Mouse (Mus musculus): ENCODE measurements at regions not wholly inside any gene's neighbourhood (a gene's known extent, or its start where the extent isn't known, plus 50 kb on each side); places are given as distances from the start of the nearest gene placed in this dataset.
A peak's percentile ranks its signal among the peaks of the same experiment; 100 is the strongest.

DNA sequence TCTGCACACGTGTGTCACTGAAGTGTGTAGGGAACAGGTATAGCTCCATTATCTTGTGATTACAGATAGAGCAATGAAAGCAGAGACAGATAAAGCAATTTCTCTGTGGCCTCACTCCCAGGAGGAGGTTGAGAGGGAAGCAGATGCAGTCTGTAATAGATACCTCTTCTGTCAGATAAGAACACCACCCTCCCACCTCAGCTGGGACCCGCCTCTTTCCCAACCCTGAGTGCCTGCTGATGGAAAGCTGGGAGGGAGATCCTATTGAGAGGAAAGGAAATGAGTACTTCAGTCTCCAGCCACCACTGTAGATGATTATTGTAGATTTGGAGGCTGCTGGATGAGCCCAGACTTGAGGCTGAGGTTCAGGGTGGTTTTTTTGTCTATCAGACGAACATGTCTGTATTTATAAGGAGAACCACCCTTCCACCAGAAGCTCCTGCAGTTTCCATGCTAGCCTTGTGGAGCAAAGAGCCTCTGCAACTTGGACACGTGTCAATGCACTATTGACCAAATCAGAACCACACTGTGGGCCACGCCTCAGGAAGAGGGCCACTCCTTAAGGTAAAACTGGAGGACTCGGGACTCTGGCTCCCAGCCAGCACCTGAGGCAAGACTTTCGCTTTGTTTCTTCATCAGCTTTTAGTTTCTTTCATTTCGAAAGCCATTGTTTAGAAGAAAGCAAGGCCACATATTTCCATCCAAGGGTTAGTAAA is 55.3 kb upstream of the Plekha5 start:
- no peak for DNase-seq (ENCODE audit: low spot score)

DNA sequence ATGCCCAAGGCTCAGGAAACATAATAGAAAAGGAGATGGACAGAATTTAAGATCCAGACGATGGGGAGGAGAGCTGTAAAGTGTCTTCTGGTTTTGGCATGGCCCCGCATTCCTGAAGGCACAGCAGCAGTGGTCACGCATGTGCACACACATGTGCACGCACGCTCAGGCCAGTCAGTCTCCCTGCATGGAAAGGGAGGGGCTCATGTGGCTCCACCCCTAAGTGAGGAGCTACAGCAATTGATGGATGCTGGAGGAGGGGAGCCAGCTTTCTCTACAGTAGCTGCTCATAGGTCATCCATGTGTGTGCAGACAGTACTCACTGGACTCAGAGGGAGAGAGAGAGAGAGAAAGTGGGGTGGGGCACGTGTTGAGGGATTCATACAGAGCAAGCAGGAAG is 56.6 kb upstream of the Plekha5 start:
- DNase-seq (ENCODE audit: low spot score) = no peak

- DNase-seq (ENCODE audit: low spot score) = no peak
Observed at GRCm38 (mm10) chr6:140366791-140367190, 57.1 kb upstream of the Plekha5 start.

- peak; percentile 12 for DNase-seq (ENCODE audit: low spot score)
Observed at GRCm38 (mm10) chr6:140360996-140361395, 62.9 kb upstream of the Plekha5 start.

GRCm38 (mm10) chr6:140357901-140358300 is 66.0 kb upstream of the Plekha5 start:
- DNase-seq (ENCODE audit: low spot score) = no peak

DNA sequence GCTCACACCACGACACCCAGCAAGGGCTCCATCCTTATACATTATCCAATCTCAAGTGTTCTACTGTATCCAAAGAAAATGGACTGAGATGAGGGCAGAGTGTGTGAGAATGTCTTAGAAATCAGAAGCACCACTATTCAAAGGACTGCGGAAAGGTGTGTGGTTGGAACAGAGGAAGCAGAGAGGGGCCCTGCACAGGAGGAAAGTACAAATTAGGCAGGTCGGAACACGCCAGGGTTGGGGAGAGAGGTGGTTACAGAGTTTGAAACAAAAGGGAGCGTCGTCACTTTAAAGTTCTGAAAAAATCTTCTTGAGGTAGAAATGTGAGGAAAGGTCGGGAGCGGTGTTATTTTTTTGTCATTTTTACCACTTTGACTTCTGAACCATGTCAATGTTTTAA is 66.6 kb upstream of the Plekha5 start:
- no peak for DNase-seq (ENCODE audit: low spot score)

GRCm38 (mm10) chr6:140354082-140354481 is 69.8 kb upstream of the Plekha5 start:
- no peak for DNase-seq (ENCODE audit: low spot score)

- no peak for DNase-seq (ENCODE audit: low spot score)
Observed at GRCm38 (mm10) chr6:140353610-140354009, 70.2 kb upstream of the Plekha5 start.

DNA sequence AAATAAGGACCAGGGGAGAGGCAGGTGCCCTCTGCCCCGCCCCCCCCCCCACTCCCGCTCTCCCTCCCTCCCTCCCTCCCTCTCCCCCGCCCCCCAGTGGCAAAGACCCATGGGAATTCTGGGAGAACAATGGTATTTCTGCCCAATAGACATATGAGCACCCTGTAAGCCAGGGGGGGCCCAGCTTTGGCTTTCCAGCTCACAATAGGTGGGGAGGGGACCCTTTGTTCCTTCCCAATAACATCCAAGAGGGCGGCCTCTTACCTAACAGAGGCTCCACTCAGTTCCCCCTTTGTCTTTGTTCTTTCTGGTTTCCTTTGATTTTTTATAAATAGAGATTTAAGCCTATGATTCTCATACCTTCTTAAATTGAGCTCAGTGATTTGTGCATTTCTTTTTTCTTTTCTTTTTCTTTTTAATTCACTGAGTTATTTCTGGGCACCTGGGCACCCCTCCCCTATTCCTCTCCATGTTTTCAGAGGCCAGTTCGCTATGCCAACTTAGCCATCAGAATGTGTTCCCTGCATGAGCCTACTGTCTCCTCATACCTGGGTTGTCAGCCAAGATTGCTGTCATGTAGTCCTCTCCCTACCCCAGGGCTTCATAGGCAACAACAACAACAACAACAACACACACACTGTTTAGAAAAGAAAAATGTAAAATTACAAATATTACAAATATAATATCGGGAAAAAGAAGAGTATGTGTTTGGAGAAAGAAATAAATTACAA is 72.3 kb upstream of the Plekha5 start:
- DNase-seq (ENCODE audit: low spot score) = no peak

DNA sequence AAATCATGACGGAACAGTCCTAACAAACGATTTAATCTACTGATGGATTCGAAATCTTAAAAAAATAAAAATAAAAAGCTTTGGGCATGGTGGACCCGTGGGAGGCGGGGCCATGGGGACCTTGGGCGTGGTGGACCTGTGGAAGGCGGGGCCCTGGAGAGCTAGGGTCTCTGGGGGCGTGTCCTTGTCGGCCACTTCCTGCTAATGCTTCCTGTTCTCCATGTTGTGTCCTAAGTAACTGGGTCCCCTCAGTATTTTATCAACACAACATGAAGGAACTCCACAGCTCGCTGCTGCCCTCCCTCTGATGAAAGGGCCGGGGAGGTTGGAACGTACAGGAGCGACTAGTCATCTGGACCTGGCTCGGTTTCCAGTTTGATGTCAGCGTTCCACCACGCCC is 75.3 kb upstream of the Plekha5 start:
- DNase-seq (ENCODE audit: low spot score) = no peak

DNA sequence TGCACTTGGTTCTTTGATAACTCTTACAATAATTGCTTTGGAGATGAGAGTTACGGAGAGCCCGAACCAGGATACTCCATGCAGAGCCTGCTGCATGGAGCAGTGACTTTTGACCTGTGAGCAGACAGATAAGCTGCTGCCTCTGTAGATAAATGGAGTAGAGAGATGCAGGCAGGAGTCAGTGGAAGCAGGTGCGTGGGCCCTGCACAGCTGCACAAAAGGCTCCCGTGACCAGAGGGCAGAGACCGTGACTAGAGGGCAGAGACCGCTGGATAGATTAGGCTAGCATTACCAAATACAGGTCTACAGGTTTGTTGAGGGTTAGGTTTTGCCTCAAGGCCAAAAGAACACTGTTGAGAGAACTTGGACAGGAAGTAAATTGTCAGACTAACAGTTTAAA is 76.9 kb upstream of the Plekha5 start:
- DNase-seq (ENCODE audit: low spot score) = no peak

GRCm38 (mm10) chr6:140343638-140344037 is 80.2 kb upstream of the Plekha5 start:
- no peak for DNase-seq (ENCODE audit: low spot score)

DNA sequence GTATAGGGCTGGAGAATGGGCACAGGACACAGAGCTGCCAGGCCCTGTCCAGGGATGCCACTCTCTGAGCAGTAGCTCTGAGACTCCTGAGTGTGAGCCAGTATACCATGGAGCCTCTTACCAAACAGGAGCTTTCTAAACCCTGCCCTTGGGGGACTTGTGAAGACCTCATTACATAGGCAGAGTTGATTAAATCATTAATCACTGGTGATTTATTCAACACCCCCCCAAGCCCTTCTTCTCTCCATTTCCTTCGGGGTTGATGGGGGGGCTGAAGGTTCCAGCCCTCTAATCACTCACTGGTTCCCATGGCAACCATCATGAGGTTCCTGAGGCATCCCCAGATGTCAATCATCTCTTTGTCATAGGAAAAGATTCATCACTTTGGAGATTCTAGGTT is 81.0 kb upstream of the Plekha5 start:
- DNase-seq (ENCODE audit: low spot score) = no peak

GRCm38 (mm10) chr6:140339731-140340130 is 84.1 kb upstream of the Plekha5 start:
- no peak for DNase-seq (ENCODE audit: low spot score)

- DNase-seq (ENCODE audit: low spot score) = no peak
Observed at GRCm38 (mm10) chr6:140337897-140338749, 85.7 kb upstream of the Plekha5 start.

- DNase-seq (ENCODE audit: low spot score) = no peak
Observed at GRCm38 (mm10) chr6:140337083-140337491, 86.8 kb upstream of the Plekha5 start.

- no peak for DNase-seq (ENCODE audit: low spot score)
Observed at GRCm38 (mm10) chr6:140336414-140336941, 87.4 kb upstream of the Plekha5 start.

GRCm38 (mm10) chr6:140333397-140333796 is 90.5 kb upstream of the Plekha5 start:
- no peak for DNase-seq (ENCODE audit: low spot score)

DNA sequence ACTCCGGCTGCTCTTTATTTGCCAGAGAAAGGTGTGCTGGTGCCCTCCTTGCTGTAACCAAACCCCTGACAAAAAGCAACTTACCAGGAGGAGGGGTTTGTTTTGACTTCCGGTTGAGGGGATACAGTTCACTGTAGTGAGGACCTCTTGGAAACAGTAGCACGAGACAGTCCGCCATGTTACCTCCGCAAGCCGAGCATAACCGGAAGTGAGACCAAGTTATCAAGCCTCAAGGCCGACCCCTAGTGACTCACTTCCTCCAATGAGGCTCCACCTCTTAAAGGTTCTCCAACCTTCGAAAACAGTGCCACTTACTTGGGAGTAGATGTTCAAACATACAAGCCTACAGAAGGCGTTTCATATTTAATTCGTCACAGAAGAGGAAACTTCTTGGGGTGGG is 115.2 kb upstream of the Plekha5 start:
- no peak for DNase-seq (ENCODE audit: low spot score)

DNA sequence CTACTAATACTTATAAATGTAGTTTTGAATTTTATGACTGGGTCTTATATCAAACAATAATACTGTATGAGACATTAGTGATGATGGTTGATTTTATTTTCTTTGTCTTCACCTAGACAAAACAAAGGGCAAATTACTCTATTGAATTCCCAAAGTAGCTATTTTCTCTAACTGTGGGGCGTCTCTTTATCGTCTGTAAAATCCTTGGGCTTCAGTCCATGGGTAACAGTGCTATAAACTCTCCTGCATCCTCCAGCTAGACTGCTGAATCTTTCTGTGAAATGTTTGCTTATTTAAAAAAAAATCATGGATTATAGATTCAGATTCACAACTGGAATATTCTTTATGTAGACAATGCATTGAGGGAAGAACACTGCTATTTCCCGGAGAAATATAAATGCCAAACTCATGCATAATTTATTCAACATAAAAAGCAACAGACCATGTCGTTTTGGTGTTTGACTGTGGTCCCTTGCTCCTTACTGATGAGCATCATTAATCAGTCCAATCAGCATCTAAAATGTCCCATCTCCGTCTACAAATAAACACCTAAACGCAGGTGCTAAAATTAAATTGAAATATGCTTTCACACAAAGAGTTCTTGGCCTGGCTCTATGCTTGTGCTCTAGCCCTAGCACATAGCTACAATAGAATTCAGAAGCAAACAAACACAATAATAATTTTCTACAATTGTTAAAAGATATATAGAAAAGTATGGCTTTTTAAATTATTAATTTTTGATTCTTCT is 116.9 kb upstream of the Plekha5 start:
- DNase-seq (ENCODE audit: low spot score) = no peak

DNA sequence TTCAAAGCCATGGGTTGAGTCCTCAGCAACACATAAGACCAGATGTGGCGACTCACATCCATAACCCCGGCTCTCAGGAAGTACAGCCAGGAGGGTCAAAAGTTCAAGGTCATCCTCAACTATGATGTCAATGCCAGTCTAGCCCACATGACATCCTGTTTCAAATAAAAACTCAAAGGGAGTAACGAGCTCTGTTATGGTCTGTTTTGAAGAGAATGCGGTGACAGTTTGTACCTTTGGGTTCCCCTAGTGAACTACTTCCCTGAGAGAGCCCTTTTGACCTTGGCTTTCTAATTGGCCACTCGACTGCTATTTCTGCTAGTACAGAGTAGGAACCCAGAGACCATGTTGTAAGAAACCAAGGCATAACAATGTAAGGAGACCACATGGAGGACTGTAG is 119.7 kb upstream of the Plekha5 start:
- DNase-seq (ENCODE audit: low spot score) = no peak

All from layer of hippocampus, adult 9-10 months (tissue).